In genomic region chr10:12813211-12813811, GRCm38 (mm10) we compare ENCODE assay signal across 7 mouse cellular contexts. TPM values are rescaled to one million over a fixed set of nuclear protein-coding genes. Genes with fewer than 3 reads are reported as not detected.
DNase-seq lines count a peak whose midpoint lies in the region; ATAC-seq and TF ChIP-seq lines count a peak whose summit lies in the region.

No protein-coding gene starts in this region.

- no peaks in the 10 kb centered on the region for H3K36me3 ChIP-seq in ES-E14 (ENCODE audit: control insufficient read depth, insufficient read depth, low read length, poor library complexity, severe bottlenecking)
- H3K36me3 ChIP-seq in intestine, embryonic 14.5 days (ENCODE audit: control insufficient read depth, insufficient read depth, low read length): no peaks in the 10 kb centered on the region
- no peaks in the 10 kb centered on the region for H3K36me3 ChIP-seq in hindbrain, embryonic 16.5 days (ENCODE audit: control insufficient read depth, insufficient read depth, low read length)

- peak; percentile 83 for ATAC-seq in common myeloid progenitor, adult 5-6 weeks (replicated peaks; ENCODE audit: low read depth, poor library complexity, severe bottlenecking)
- ATAC-seq in intestine, embryonic 14.5 days (replicated peaks; ENCODE audit: low FRiP score, low TSS enrichment, low read depth): no peak
- ATAC-seq in hindbrain, embryonic 16.5 days: no peak

- H3K9ac ChIP-seq in ES-E14 (ENCODE audit: insufficient read depth, low read depth, low read length, poor library complexity, severe bottlenecking): peak overlapping the region; percentile 27; the same call in 1 of the 2 replicates
- no peak overlapping the region for H3K9ac ChIP-seq in intestine, embryonic 14.5 days (ENCODE audit: low read length)
- H3K9ac ChIP-seq in hindbrain, embryonic 16.5 days (ENCODE audit: low read depth, low read length): no peak overlapping the region

- H3K27ac ChIP-seq in ES-E14 (ENCODE audit: insufficient read depth, low read depth, low read length, poor library complexity, severe bottlenecking): peak overlapping the region; percentile 41
- peak overlapping the region; percentile 22; the same call in 1 of the 2 replicates for H3K27ac ChIP-seq in intestine, embryonic 14.5 days (ENCODE audit: low read depth)
- no peak overlapping the region for H3K27ac ChIP-seq in hindbrain, embryonic 16.5 days (ENCODE audit: low read depth, low read length)

- H3K4me1 ChIP-seq in ES-E14 (ENCODE audit: control insufficient read depth in 2 of 2, insufficient read depth in 2 of 2, low read length in 2 of 2, poor library complexity in 1 of 2): peaks cover 4 to 16% of the 10 kb centered on the region in 2 experiments; a peak in 2 of 4 replicates
- no peaks in the 10 kb centered on the region; the same call in 1 of the 2 replicates for H3K4me1 ChIP-seq in intestine, embryonic 14.5 days (replicated peaks; ENCODE audit: control insufficient read depth, insufficient read depth, low read length)
- H3K4me1 ChIP-seq in hindbrain, embryonic 16.5 days (ENCODE audit: control insufficient read depth, insufficient read depth, low read depth, low read length): no peaks in the 10 kb centered on the region

- H3K4me3 ChIP-seq in ES-E14 (ENCODE audit: insufficient read depth in 1 of 2, low read depth in 1 of 2, low read length in 2 of 2, poor library complexity in 1 of 2, severe bottlenecking in 1 of 2): peak overlapping the region; percentile 15 to 47; a peak in 3 of 4 replicates
- 0 out of 2 replicates have a peak overlapping the region, but pooled peaks have one; percentile 10 for H3K4me3 ChIP-seq in intestine, embryonic 14.5 days (ENCODE audit: low read depth, low read length)
- no peak overlapping the region for H3K4me3 ChIP-seq in hindbrain, embryonic 16.5 days (ENCODE audit: low read length)

- H3K9me3 ChIP-seq in ES-E14 (ENCODE audit: control insufficient read depth, insufficient read depth, low read depth, low read length): no peaks in the 10 kb centered on the region
- H3K9me3 ChIP-seq in intestine, embryonic 14.5 days (ENCODE audit: control insufficient read depth, low read length): no peaks in the 10 kb centered on the region
- no peaks in the 10 kb centered on the region for H3K9me3 ChIP-seq in hindbrain, embryonic 16.5 days (ENCODE audit: control insufficient read depth, low read length)

- H3K4me2 ChIP-seq in intestine, embryonic 14.5 days (ENCODE audit: low read length): no peak overlapping the region
- H3K4me2 ChIP-seq in hindbrain, embryonic 16.5 days (ENCODE audit: low read length): no peak overlapping the region

- no peak for DNase-seq in ES-E14 (ENCODE audit: low read depth, low spot score)
- no peak for DNase-seq in intestine, embryonic 14.5 days (ENCODE audit: low spot score)
- DNase-seq in lung, postnatal 36 days: peak; percentile 51
- DNase-seq in thymus, postnatal 25 days: peak; percentile 76
- DNase-seq in right cerebral cortex, postnatal 10 days (ENCODE audit: low spot score in 2 of 2): no peak

- no peaks in the 10 kb centered on the region for H3K27me3 ChIP-seq in intestine, embryonic 14.5 days (replicated peaks; ENCODE audit: control insufficient read depth, insufficient read depth, low read length)
- H3K27me3 ChIP-seq in hindbrain, embryonic 16.5 days (replicated peaks; ENCODE audit: control insufficient read depth, insufficient read depth, low read length): no peaks in the 10 kb centered on the region

- 71% methylated on average over 12 of the region's 12 CpGs for WGBS in intestine, embryonic 14.5 days
- 69% methylated on average over 12 of the region's 12 CpGs for whole genome bisulfite sequencing in hindbrain, embryonic 16.5 days

- in situ Hi-C loops in ES-E14 (cut with MboI; ENCODE audit: low sequenced_read_pairs in 2 of 2, unreplicated experiment in 2 of 2): no loop called here

TF ChIP-seq in ES-E14, 5 proteins besides CTCF, POLR2A, EP300 and RAD21:
- TF ChIP-seq CHD2 (IDR thresholded peaks at IDR 0.05; ENCODE audit: low read depth, low read length) (no peak), ZC3H11A (IDR thresholded peaks at IDR 0.05; ENCODE audit: borderline replicate concordance, low read depth, low read length) (no peak), ZNF384 (IDR thresholded peaks at IDR 0.05; ENCODE audit: low read depth, low read length) (no peak), MAFK (IDR thresholded peaks at IDR 0.05; ENCODE audit: insufficient read depth, low read depth, low read length) (no peak), HCFC1 (IDR thresholded peaks at IDR 0.05; ENCODE audit: borderline replicate concordance, insufficient read depth, low read length) (no peak)

RNA-seq across cellular contexts. Expression of gene Utrn, which starts 55.9 kb away (rescaled TPM):
- 66.9 and 91.8 TPM in 2 replicates for total RNA-seq in ES-E14 (2012; rRNA removed)
- 45.9 and 46.5 TPM in 2 replicates for total RNA-seq in common myeloid progenitor, adult 5-6 weeks (2017)
- 55.1 and 55.5 TPM in 2 replicates for polyA plus RNA-seq in intestine, embryonic 14.5 days (2014; fragmentation: Nextera tagmentation; extraction: Ambion mirVana)
- polyA plus RNA-seq in hindbrain, embryonic 16.5 days (2015; fragmentation: Nextera tagmentation; extraction: Ambion mirVana): 25.4 and 25.7 TPM in 2 replicates

Comparison
In these comparisons a context has a peak if more than half of its experiments do, and no peak if none do; other contexts are left out.
1. DNase-seq: peak in lung, postnatal 36 days (single experiment) and thymus, postnatal 25 days (single experiment); none in ES-E14 (single experiment), intestine, embryonic 14.5 days (single experiment) and right cerebral cortex, postnatal 10 days (0 of 2).